12 mouse cellular contexts compared by ENCODE assay signal in the genomic region with DNA sequence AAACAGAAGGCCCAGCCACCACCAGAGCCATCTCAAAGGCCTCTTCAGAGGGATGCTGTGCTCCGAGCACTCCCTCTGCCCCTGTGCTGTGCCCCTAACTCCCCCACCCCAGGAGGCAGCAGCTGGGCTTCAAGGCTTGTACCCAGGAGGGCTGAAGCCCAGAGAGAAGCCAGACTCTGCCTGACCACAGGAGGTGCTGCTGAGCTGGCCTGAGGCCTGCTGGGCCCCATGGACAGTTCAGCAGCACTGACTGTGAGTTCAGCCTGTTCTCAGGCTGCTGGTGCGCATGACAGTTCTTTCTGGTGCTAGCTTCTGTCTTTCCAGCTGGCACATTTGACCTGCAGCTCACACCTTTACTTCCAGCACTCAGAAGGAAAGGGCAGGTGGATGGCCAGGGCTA. TPM values are rescaled to one million over a fixed set of nuclear protein-coding genes. Genes with fewer than 3 reads are reported as not detected.
DNase-seq lines count a peak whose midpoint lies in the region; ATAC-seq and TF ChIP-seq lines count a peak whose summit lies in the region.
"Had no signal": no experiment of that assay in that cellular context is flagged by ENCODE, and none has a peak within 500 bp of the region (broad histone marks: within the 10 kb centered on the region; RNA-seq: fewer than 3 reads in every experiment).

No protein-coding gene starts in this region.

- 67% methylated on average over 2 of the region's 2 CpGs for WGBS in forebrain, embryonic 14.5 days
- WGBS in forebrain, embryonic 13.5 days, result 67% methylated on average over 2 of the region's 2 CpGs
- 71% methylated on average over 2 of the region's 2 CpGs for WGBS in liver, embryonic 14.5 days (ENCODE audit: insufficient replicate concordance)
- 83% methylated on average over 2 of the region's 2 CpGs for WGBS in bone marrow, adult 2 months
- 80% methylated on average over 2 of the region's 2 CpGs for WGBS in midbrain, postnatal 0 days

- peak; percentile 61 for TF ChIP-seq CTCF in liver, embryonic 14.5 days (IDR thresholded peaks at IDR 0.05; ENCODE audit: low read depth)
- TF ChIP-seq CTCF in bone marrow, adult 2 months (IDR thresholded peaks at IDR 0.05; ENCODE audit: control insufficient read depth, insufficient read depth, low read length), result peak; percentile 19; the same call in 1 of the 2 replicates
- peak; percentile 51 for TF ChIP-seq CTCF in midbrain, postnatal 0 days (IDR thresholded peaks at IDR 0.05)

- no peak for ATAC-seq in forebrain, embryonic 14.5 days
- ATAC-seq in forebrain, embryonic 13.5 days, result no peak
- no peak for ATAC-seq in liver, embryonic 14.5 days (ENCODE audit: insufficient read depth)
- ATAC-seq in midbrain, postnatal 0 days (ENCODE audit: low FRiP score), result no peak

- H3K27ac ChIP-seq in forebrain, embryonic 14.5 days (ENCODE audit: low read depth, low read length), result no peak overlapping the region
- H3K27ac ChIP-seq in forebrain, embryonic 13.5 days, result no peak overlapping the region
- no peak overlapping the region for H3K27ac ChIP-seq in liver, embryonic 14.5 days
- H3K27ac ChIP-seq in bone marrow, adult 2 months (ENCODE audit: control insufficient read depth, insufficient read depth, low read depth, low read length, poor library complexity), result no peak overlapping the region
- H3K27ac ChIP-seq in midbrain, postnatal 0 days (ENCODE audit: low read depth, low read length), result no peak overlapping the region
- H3K27ac ChIP-seq: embryonic facial prominence, embryonic 15.5 days; stomach, embryonic 15.5 days had no signal

- H3K36me3 ChIP-seq in forebrain, embryonic 14.5 days (ENCODE audit: control insufficient read depth, insufficient read depth, low read length), result 0 out of 2 replicates have a peak, but pooled peaks cover 5% of the 10 kb centered on the region
- peaks cover 16% of the 10 kb centered on the region; the same call in 1 of the 2 replicates for H3K36me3 ChIP-seq in forebrain, embryonic 13.5 days (ENCODE audit: poor library complexity, severe bottlenecking)
- no peaks in the 10 kb centered on the region for H3K36me3 ChIP-seq in liver, embryonic 14.5 days (replicated peaks; ENCODE audit: control insufficient read depth, insufficient read depth, low read depth)
- peaks cover 7% of the 10 kb centered on the region; the same call in 1 of the 2 replicates for H3K36me3 ChIP-seq in midbrain, postnatal 0 days (ENCODE audit: insufficient read depth, low read length)
- H3K36me3 ChIP-seq: embryonic facial prominence, embryonic 15.5 days; stomach, embryonic 15.5 days had no signal

- TF ChIP-seq POLR2A in bone marrow, adult 2 months (IDR thresholded peaks at IDR 0.05; ENCODE audit: borderline replicate concordance, control insufficient read depth, low read depth, low read length), result no peak

- TF ChIP-seq EP300 in liver, embryonic 14.5 days (IDR thresholded peaks at IDR 0.05; ENCODE audit: low read depth), result no peak

- no peak for DNase-seq in forebrain, embryonic 14.5 days (ENCODE audit: low spot score)
- no peak for DNase-seq in liver, embryonic 14.5 days (ENCODE audit: low read depth in 3 of 3, low spot score in 3 of 3)
- no peak for DNase-seq in liver
- no peak for DNase-seq in midbrain, postnatal 0 days (ENCODE audit: low spot score)
- DNase-seq in frontal cortex, postnatal 10 days (ENCODE audit: low spot score in 2 of 2), result no peak
- no peak for DNase-seq in adrenal gland, postnatal 4 days (ENCODE audit: low spot score in 2 of 2)

- H3K4me3 ChIP-seq in forebrain, embryonic 14.5 days (ENCODE audit: low read depth, low read length), result no peak overlapping the region
- no peak overlapping the region for H3K4me3 ChIP-seq in forebrain, embryonic 13.5 days
- H3K4me3 ChIP-seq in liver, embryonic 14.5 days (ENCODE audit: insufficient read depth in 1 of 2, low read depth in 2 of 2, low read length in 2 of 2), result no peak overlapping the region
- no peak overlapping the region for H3K4me3 ChIP-seq in bone marrow, adult 2 months (replicated peaks; ENCODE audit: control insufficient read depth, low read depth, low read length)
- H3K4me3 ChIP-seq in midbrain, postnatal 0 days (ENCODE audit: low read depth, low read length), result no peak overlapping the region
- H3K4me3 ChIP-seq: embryonic facial prominence, embryonic 15.5 days; heart, embryonic 12.5 days; stomach, embryonic 15.5 days had no signal

- H3K9me3 ChIP-seq in forebrain, embryonic 14.5 days (replicated peaks; ENCODE audit: control insufficient read depth, low read length), result no peaks in the 10 kb centered on the region
- no peaks in the 10 kb centered on the region for H3K9me3 ChIP-seq in forebrain, embryonic 13.5 days (replicated peaks)
- H3K9me3 ChIP-seq in liver, embryonic 14.5 days (ENCODE audit: control insufficient read depth, low read length), result no peaks in the 10 kb centered on the region
- H3K9me3 ChIP-seq in midbrain, postnatal 0 days (ENCODE audit: low read length), result no peaks in the 10 kb centered on the region
- H3K9me3 ChIP-seq: embryonic facial prominence, embryonic 15.5 days; heart, embryonic 12.5 days; stomach, embryonic 15.5 days had no signal

- H3K9ac ChIP-seq in forebrain, embryonic 14.5 days (ENCODE audit: low read length), result 0 out of 2 replicates have a peak overlapping the region, but pooled peaks have one; percentile 2
- no peak overlapping the region for H3K9ac ChIP-seq in forebrain, embryonic 13.5 days
- no peak overlapping the region for H3K9ac ChIP-seq in liver, embryonic 14.5 days (replicated peaks)
- H3K9ac ChIP-seq in midbrain, postnatal 0 days (replicated peaks; ENCODE audit: low read length, poor library complexity, severe bottlenecking), result no peak overlapping the region
- H3K9ac ChIP-seq: embryonic facial prominence, embryonic 15.5 days; heart, embryonic 12.5 days; stomach, embryonic 15.5 days had no signal

- 0 out of 2 replicates have a peak, but pooled peaks cover 6% of the 10 kb centered on the region for H3K4me1 ChIP-seq in forebrain, embryonic 14.5 days (ENCODE audit: control insufficient read depth, insufficient read depth, low read length)
- peaks cover 36% of the 10 kb centered on the region for H3K4me1 ChIP-seq in forebrain, embryonic 13.5 days
- H3K4me1 ChIP-seq in liver, embryonic 14.5 days (replicated peaks; ENCODE audit: control insufficient read depth in 2 of 2, insufficient read depth in 2 of 2, low read length in 1 of 2), result no peaks in the 10 kb centered on the region
- H3K4me1 ChIP-seq in bone marrow, adult 2 months (ENCODE audit: control insufficient read depth, insufficient read depth, low read length), result no peaks in the 10 kb centered on the region; the same call in 1 of the 2 replicates
- no peaks in the 10 kb centered on the region for H3K4me1 ChIP-seq in midbrain, postnatal 0 days (ENCODE audit: insufficient read depth, low read length)

- no peaks in the 10 kb centered on the region for H3K27me3 ChIP-seq in forebrain, embryonic 14.5 days (replicated peaks; ENCODE audit: control insufficient read depth, insufficient read depth, low read length)
- H3K27me3 ChIP-seq in forebrain, embryonic 13.5 days, result no peaks in the 10 kb centered on the region
- H3K27me3 ChIP-seq in liver, embryonic 14.5 days (ENCODE audit: control insufficient read depth, insufficient read depth, low read length), result no peaks in the 10 kb centered on the region
- no peaks in the 10 kb centered on the region for H3K27me3 ChIP-seq in midbrain, postnatal 0 days (ENCODE audit: insufficient read depth, low read length)
- H3K27me3 ChIP-seq: embryonic facial prominence, embryonic 15.5 days; heart, embryonic 12.5 days; stomach, embryonic 15.5 days had no signal

- no peak overlapping the region for H3K4me2 ChIP-seq in forebrain, embryonic 14.5 days (ENCODE audit: low read length)
- H3K4me2 ChIP-seq in forebrain, embryonic 13.5 days, result no peak overlapping the region
- H3K4me2 ChIP-seq in liver, embryonic 14.5 days (ENCODE audit: low read depth), result no peak overlapping the region
- no peak overlapping the region for H3K4me2 ChIP-seq in midbrain, postnatal 0 days (ENCODE audit: low read depth, low read length, poor library complexity, severe bottlenecking)
- H3K4me2 ChIP-seq: embryonic facial prominence, embryonic 15.5 days; heart, embryonic 12.5 days; stomach, embryonic 15.5 days had no signal

RNA-seq across cellular contexts. Expression of gene Klhl35, which starts 20.0 kb away (rescaled TPM):
- polyA plus RNA-seq in forebrain, embryonic 14.5 days (2014; fragmentation: Nextera tagmentation; extraction: Ambion mirVana), result 3.8 and 4.5 TPM in 2 replicates
- polyA plus RNA-seq in forebrain, embryonic 13.5 days (2015; fragmentation: Nextera tagmentation; extraction: Ambion mirVana), result 2.3 and 2.5 TPM in 2 replicates
- polyA plus RNA-seq in liver, embryonic 14.5 days (2012; rRNA removed), result 0.09 and 0.12 TPM in 2 replicates
- polyA plus RNA-seq in liver, embryonic 14.5 days (2014; fragmentation: Nextera tagmentation; extraction: Ambion mirVana), result 0.09 and 0.38 TPM in 2 replicates
- polyA plus RNA-seq in bone marrow, adult 2 months (2011; ENCODE audit: insufficient read depth, insufficient read length, low replicate concordance, missing spikeins), result 0.83 TPM in 1 of 2 replicates, not detected in the other
- 1.4 and 3.9 TPM in 2 replicates for total RNA-seq in midbrain, postnatal 0 days (2014; rRNA removed)
- polyA plus RNA-seq in midbrain, postnatal 0 days (2015; fragmentation: Nextera tagmentation; extraction: Ambion mirVana), result 2.1 and 2.4 TPM in 2 replicates
- total RNA-seq in adrenal gland, postnatal 4 days (2021), result 1 to 10 TPM; 2.1 to 3.6 TPM
- total RNA-seq: neutrophil, adult 5-6 weeks had no signal

RNA-seq across cellular contexts. Expression of gene Rps3, which starts 37.7 kb away (rescaled TPM):
- polyA plus RNA-seq in forebrain, embryonic 14.5 days (2014; fragmentation: Nextera tagmentation; extraction: Ambion mirVana), result 577 and 687 TPM in 2 replicates
- polyA plus RNA-seq in forebrain, embryonic 13.5 days (2015; fragmentation: Nextera tagmentation; extraction: Ambion mirVana), result 638 and 696 TPM in 2 replicates
- 697 and 811 TPM in 2 replicates for polyA plus RNA-seq in liver, embryonic 14.5 days (2012; rRNA removed)
- 661 and 668 TPM in 2 replicates for polyA plus RNA-seq in liver, embryonic 14.5 days (2014; fragmentation: Nextera tagmentation; extraction: Ambion mirVana)
- polyA plus RNA-seq in bone marrow, adult 2 months (2011; ENCODE audit: insufficient read depth, insufficient read length, low replicate concordance, missing spikeins), result 490 and 757 TPM in 2 replicates
- 440 and 661 TPM in 2 replicates for total RNA-seq in midbrain, postnatal 0 days (2014; rRNA removed)
- 440 and 453 TPM in 2 replicates for polyA plus RNA-seq in midbrain, postnatal 0 days (2015; fragmentation: Nextera tagmentation; extraction: Ambion mirVana)
- total RNA-seq in adrenal gland, postnatal 4 days (2021), result 100 to 1,000 TPM; 720 TPM
